Mouse (Mus musculus): ENCODE measurements at regions not wholly inside any gene's neighbourhood (a gene's known extent, or its start where the extent isn't known, plus 50 kb on each side); places are given as distances from the start of the nearest gene placed in this dataset.

DNA sequence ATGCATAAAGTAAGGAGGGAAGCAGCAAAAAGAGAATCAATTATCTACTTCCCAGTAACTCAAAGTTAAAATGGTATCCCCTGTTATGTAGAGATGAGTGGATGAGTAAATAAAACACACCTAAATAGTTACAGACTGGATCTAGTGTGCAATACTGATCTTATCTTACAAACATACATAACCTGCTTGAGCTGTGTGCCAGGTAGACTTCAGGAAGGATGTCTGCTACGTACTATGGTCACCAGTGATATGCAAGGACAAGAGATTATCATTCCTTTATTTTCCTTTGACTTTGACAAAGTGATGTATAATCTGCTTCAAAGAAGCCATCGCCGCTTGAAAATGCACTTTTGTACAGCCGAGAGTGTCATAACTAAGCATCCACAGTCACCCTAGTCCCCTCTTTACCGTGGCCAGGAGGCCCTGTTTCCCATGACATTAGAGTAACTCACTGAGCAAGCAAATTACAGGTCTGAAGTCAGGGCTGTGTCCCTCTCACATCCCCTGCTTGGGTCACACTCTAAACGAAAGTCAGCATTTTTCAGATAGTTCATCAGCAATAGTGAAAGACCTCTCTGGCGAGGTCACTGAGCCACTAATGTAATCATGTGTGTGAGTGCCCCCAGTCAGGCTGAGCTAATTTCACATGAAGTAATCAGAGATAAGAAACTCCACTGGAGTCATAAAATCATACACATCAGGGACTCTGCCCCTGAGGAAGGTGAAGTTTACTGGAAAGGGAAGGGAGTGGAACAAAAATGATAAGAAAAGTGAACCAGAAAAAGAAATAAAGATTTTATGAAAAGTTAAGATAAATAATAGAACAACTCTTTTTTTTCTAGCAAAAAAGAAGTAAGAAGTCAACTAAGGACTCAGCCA lies 929.8 kb upstream of the Gm7489 start:
- CTCF ChIA-PET, result no interaction called here
- POLR2A ChIA-PET, result no interaction called here
- no peak for ATAC-seq
- in situ Hi-C loops (cut with MboI; ENCODE audit: low pct_unique_long_range_greater_than_20kb), result no loop called here
- DNase-seq (ENCODE audit: low read depth, low spot score), result no peak
- H3K27me3 ChIP-seq, result no peaks in the 10 kb centered on the region
- TF ChIP-seq CTCF (IDR thresholded peaks at IDR 0.05), result no peak

DNA sequence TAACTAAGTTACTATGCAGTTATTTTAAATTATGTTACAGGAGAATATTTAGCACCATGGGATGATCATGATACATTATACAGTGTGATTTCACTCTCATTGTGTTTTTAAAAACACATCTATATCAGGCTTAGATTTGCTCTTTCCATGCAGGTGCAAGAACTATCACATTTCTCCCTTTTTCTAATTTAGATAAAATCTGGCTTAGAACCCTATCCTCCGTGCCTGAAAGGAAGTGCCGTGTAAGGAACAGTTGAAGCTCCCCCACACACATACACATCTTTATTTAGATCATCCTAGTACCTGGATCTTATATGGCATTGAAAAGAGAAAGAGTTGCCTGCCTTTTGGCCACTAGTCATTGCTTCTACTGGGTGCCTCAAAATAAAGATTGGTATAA lies 925.0 kb upstream of the Gm7489 start:
- ATAC-seq (no peak), DNase-seq (ENCODE audit: low read depth, low spot score) (no peak)
- in situ Hi-C loops (cut with MboI; ENCODE audit: low pct_unique_long_range_greater_than_20kb), result no loop called here
- ChIA-PET POLR2A (no interaction called here), CTCF (no interaction called here)
- no peaks in the 10 kb centered on the region for H3K27me3 ChIP-seq
- no peak for TF ChIP-seq CTCF (IDR thresholded peaks at IDR 0.05)

DNA sequence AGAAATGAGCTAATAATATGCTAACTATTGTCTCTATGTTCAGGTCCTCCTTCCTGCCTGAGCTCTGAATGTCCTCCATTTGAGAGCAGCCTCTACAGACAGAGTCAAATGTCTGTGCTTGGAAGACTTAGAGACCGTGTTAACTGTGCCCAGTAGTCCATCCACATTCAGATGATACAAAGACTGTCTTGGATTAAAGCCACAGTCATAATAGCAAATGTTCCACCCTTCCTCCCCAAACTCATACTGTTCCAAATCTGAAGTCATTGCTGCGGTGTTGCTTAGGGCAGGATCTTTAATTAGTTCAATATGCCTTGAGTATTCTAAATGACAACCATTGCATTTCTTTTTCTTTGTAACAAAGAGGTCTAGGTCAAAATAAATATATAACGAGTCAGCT lies 923.2 kb upstream of the Gm7489 start:
- TF ChIP-seq CTCF (IDR thresholded peaks at IDR 0.05), result no peak
- CTCF ChIA-PET, result interaction anchor here (1.0 kb wide), 1 partner anchor 12 kb away, joined by 5 read pairs; no protein-coding TSS in a partner anchor
- no peaks in the 10 kb centered on the region for H3K27me3 ChIP-seq
- ATAC-seq, result no peak
- POLR2A ChIA-PET, result interaction anchor here (0.5 kb wide), 1 partner anchor 73 kb away, joined by 5 read pairs; no protein-coding TSS in a partner anchor
- in situ Hi-C loops (cut with MboI; ENCODE audit: low pct_unique_long_range_greater_than_20kb), result no loop called here
- DNase-seq (ENCODE audit: low read depth, low spot score), result no peak

DNA sequence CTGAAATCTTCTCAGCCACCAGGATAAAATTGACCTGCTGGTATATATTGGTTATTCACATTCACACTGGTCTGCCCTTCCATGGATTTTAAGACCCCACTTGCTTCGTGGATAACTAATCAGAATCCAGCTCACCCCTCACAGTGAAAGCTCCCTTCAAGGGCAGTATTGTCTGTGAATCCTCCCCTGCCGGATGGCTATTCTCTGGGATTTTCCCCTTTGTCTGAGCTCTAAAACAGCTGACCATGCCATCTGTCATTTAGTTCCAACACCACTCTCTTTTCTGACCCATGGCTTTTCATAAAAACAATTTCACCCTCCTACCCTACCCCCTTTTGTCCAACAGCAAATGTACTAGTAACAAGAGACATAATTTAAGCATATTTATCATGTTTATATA lies 920.8 kb upstream of the Gm7489 start:
- no peak for TF ChIP-seq CTCF (IDR thresholded peaks at IDR 0.05)
- in situ Hi-C loops (cut with MboI; ENCODE audit: low pct_unique_long_range_greater_than_20kb), result no loop called here
- no peaks in the 10 kb centered on the region for H3K27me3 ChIP-seq
- ChIA-PET POLR2A (no interaction called here), CTCF (interaction anchor here (1.1 kb wide), 1 partner anchor 11 kb away, joined by 3 read pairs; no protein-coding TSS in a partner anchor)
- ATAC-seq (no peak), DNase-seq (ENCODE audit: low read depth, low spot score) (no peak)

DNA sequence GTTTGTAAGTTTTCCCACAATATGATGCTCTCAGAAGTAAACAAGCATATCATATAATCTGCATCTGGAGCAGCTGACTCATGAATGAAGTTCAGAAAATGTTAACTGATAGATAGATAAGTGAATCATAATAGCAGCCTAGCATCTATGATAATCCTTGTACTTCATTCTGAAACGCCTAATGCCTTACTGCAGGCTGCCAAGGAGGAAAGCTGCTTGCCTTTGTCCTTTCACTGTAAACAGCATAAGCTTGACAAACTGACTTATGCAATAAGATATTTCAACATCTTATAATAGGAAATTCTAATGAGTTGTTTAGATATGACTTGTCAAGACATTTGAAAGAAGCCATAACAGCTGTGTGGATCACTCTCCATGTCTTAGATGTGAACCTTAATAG lies 920.3 kb upstream of the Gm7489 start:
- no peak for DNase-seq (ENCODE audit: low read depth, low spot score)
- POLR2A ChIA-PET, result no interaction called here
- in situ Hi-C loops (cut with MboI; ENCODE audit: low pct_unique_long_range_greater_than_20kb), result no loop called here
- no peak for ATAC-seq
- H3K27me3 ChIP-seq, result no peaks in the 10 kb centered on the region
- CTCF ChIA-PET, result interaction anchor here (1.1 kb wide), 1 partner anchor 10 kb away, joined by 3 read pairs; no protein-coding TSS in a partner anchor
- TF ChIP-seq CTCF (IDR thresholded peaks at IDR 0.05), result no peak

DNA sequence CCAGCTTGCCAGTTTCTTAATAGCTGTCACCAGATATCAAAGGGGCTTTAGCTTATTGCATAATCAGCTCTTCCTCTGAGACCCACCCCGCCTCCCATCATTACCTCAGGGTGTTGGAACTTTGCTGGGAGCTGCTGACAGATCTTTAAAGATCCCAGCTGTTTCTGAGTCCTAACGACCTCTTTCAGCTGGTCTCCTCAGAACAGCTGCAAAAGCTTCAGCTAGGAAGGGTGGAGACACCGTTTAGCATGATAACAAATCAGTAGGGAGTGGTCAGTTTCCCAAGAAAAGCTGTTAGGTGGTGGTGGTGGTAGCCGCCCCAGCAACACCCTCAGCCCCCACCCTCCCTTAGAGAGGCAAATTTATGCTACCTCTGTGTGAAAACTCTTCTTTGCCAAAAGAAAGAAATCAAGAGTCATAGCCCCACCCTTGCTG lies 916.9 kb upstream of the Gm7489 start:
- DNase-seq (ENCODE audit: low read depth, low spot score) (no peak), ATAC-seq (no peak)
- ChIA-PET POLR2A (no interaction called here), CTCF (interaction anchor here (0.7 to 1.4 kb wide), 4 partner anchors 9 to 45 kb away, joined by 3 read pairs; no protein-coding TSS in a partner anchor)
- in situ Hi-C loops (cut with MboI; ENCODE audit: low pct_unique_long_range_greater_than_20kb), result no loop called here
- no peaks in the 10 kb centered on the region for H3K27me3 ChIP-seq
- TF ChIP-seq CTCF (IDR thresholded peaks at IDR 0.05), result no peak

DNA sequence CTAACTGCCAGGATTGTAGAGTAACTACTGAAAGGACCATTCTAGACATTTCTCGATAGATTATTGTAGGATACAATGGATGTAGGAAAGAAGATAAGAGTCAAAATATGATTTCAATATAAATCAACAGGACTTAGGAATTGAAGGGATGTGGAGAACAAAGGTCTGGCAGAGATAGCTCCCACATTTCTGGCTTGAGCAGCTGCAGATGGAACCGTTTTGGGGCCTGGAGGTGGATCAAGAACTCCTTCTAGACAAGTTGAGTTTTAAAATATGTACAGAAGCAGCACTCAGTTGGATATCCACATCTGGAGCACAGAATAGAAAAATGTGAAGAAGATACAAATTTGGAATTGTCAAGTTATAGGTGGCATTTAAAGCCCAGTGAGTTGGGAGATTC lies 901.9 kb upstream of the Gm7489 start:
- DNase-seq (ENCODE audit: low read depth, low spot score), result no peak
- ChIA-PET POLR2A (no interaction called here), CTCF (no interaction called here)
- in situ Hi-C loops (cut with MboI; ENCODE audit: low pct_unique_long_range_greater_than_20kb), result no loop called here
- no peak for TF ChIP-seq CTCF (IDR thresholded peaks at IDR 0.05)
- ATAC-seq, result no peak
- no peaks in the 10 kb centered on the region for H3K27me3 ChIP-seq

DNA sequence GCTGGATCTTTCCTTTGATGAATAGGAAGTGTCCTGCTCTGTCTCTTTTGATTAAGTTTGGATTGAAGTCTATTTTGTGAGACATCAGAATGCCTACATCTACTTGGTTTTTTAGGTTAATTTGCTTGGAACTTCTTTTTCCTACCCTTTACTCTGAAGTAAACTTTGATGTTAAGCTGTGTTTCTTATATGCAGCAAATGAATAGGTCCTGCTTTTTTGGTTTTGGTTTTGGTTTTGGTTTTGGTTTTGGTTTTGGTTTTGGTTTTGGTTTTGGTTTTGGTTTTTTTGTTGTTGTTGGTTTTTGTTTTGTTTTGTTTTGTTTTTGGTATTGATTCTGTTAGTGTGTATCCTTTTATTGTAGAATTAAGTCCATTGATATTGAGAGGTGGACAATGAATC lies 894.1 kb upstream of the Gm7489 start:
- no peak for DNase-seq (ENCODE audit: low read depth, low spot score)
- TF ChIP-seq CTCF (IDR thresholded peaks at IDR 0.05), result no peak
- ATAC-seq, result no peak
- ChIA-PET POLR2A (no interaction called here), CTCF (no interaction called here)
- in situ Hi-C loops (cut with MboI; ENCODE audit: low pct_unique_long_range_greater_than_20kb), result no loop called here
- no peaks in the 10 kb centered on the region for H3K27me3 ChIP-seq

DNA sequence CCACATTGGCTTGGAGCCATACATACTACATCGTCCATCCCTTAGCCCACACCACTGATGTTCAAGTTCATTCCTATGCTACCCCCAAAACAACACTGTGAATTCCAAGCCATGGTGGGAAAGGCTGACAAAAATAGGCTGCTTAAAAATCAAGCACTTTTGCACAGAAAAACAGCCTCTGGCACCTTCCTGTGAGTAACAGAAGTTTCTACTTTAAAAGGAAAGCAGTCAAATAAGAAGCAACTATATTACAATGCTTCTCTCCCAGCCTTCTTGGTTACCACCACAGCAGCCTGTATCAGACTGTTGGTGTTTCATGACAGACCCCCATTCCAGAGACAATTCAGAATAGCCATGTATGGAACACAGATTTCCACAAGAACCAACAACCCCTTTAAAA lies 890.4 kb upstream of the Gm7489 start:
- POLR2A ChIA-PET, result interaction anchor here (0.7 kb wide), 1 partner anchor 954 kb away, joined by 6 read pairs; no protein-coding TSS in a partner anchor
- H3K27me3 ChIP-seq, result no peaks in the 10 kb centered on the region
- in situ Hi-C loops (cut with MboI; ENCODE audit: low pct_unique_long_range_greater_than_20kb), result no loop called here
- CTCF ChIA-PET, result no interaction called here
- no peak for TF ChIP-seq CTCF (IDR thresholded peaks at IDR 0.05)
- ATAC-seq (no peak), DNase-seq (ENCODE audit: low read depth, low spot score) (no peak)

DNA sequence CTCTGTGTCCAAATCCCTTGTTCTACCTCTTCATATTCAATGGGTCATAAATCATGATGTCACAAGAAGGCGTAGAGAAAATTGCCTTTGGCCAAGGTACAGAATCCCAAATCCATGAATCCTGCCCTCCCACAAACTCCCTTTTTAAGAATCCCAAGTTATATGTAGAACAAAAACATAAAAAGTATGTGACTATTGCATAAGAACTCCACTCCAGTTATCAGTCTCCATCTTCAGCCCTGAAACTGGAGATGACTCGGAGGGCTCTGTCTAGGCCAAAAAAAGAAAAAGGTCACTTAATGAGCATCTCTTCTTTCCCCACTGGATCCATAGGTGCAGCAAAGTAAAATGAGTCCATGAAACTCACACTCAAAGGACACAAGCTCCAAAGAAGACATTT lies 885.5 kb upstream of the Gm7489 start:
- no peak for TF ChIP-seq CTCF (IDR thresholded peaks at IDR 0.05)

DNA sequence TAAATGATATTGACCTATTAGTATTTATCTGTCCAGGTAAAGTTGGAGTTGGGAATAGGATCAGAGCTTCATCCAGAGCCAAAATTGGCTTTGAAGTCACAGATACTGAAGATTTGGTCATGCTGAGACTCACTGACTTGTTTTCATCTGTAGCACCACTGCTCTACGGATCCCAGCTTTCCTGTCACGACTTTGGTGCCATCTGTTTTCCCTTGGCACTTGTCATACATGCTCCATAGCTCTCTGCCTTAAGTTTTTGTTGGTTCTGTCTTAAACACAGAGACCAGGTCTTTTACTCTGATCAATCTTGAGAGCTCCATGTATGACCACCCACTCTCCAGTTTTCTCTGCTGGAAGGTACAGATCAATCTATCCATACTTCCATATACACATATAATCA lies 884.9 kb upstream of the Gm7489 start:
- TF ChIP-seq CTCF (IDR thresholded peaks at IDR 0.05), result no peak
- ChIA-PET POLR2A (interaction anchor here (0.6 kb wide), 1 partner anchor 481 kb away, joined by 4 read pairs; no protein-coding TSS in a partner anchor), CTCF (no interaction called here)
- ATAC-seq (no peak), DNase-seq (ENCODE audit: low read depth, low spot score) (no peak)
- no peaks in the 10 kb centered on the region for H3K27me3 ChIP-seq
- in situ Hi-C loops (cut with MboI; ENCODE audit: low pct_unique_long_range_greater_than_20kb), result no loop called here

More for the DNA sequence above, 885.5 kb upstream of the Gm7489 start:
- no peaks in the 10 kb centered on the region for H3K27me3 ChIP-seq
- DNase-seq (ENCODE audit: low read depth, low spot score) (no peak), ATAC-seq (no peak)
- ChIA-PET POLR2A (interaction anchor here (0.6 to 0.7 kb wide), 2 partner anchors 69 to 480 kb away, joined by 3 to 4 read pairs; no protein-coding TSS in a partner anchor), CTCF (interaction anchor here (0.9 to 1.0 kb wide), 2 partner anchors 29 to 112 kb away, joined by 3 read pairs; no protein-coding TSS in a partner anchor)
- in situ Hi-C loops (cut with MboI; ENCODE audit: low pct_unique_long_range_greater_than_20kb), result no loop called here

Data from Patski (cell line).